Mouse (Mus musculus) testis, postnatal 10 days (tissue): ENCODE data around the gene Zic1.

Experiments
- DNase-seq: peaks from one replicate; pipeline ENCODE4 v3.0.0; 2021; ENCODE audit warnings: low spot score

The Zic1 gene

DNA sequence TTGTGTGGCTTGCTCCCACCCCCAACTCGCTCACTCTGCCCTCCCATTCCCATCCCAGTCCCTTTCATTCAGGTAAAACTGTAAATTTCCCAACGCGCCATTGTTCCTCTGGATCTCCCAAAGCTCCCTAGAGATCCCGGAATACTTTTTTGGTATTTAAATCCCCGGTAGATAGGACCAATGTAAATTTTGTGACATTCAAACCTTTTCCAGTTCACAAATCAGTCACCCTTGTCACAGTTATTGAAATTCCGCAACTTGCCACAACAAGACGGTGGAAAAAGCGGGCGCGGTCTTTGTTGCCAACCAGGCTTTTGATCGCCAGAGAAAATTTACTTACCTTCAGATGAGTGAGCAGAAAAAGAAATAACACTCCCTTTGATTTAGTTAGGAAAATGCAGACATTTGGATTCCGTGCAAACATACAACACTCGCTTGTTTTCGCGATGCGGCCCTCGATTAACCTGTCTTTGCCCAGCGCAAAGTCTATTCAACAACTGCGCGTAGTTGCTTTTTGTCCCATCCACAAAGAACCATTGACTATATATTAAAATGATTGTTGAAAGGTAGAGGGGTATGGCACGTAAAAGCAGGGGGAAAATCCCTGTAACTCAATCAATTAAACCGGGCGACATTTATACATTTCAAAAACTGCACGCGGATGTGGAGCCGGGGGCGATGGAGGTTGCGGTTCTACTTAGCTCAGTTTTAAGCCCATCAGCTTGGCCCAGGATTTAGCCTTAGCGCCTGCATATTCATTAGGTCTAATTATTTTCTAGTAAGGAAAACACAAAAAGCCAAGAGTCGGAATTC, 1.6 kb upstream of the Zic1 start:
- DNase-seq = no peak

DNA sequence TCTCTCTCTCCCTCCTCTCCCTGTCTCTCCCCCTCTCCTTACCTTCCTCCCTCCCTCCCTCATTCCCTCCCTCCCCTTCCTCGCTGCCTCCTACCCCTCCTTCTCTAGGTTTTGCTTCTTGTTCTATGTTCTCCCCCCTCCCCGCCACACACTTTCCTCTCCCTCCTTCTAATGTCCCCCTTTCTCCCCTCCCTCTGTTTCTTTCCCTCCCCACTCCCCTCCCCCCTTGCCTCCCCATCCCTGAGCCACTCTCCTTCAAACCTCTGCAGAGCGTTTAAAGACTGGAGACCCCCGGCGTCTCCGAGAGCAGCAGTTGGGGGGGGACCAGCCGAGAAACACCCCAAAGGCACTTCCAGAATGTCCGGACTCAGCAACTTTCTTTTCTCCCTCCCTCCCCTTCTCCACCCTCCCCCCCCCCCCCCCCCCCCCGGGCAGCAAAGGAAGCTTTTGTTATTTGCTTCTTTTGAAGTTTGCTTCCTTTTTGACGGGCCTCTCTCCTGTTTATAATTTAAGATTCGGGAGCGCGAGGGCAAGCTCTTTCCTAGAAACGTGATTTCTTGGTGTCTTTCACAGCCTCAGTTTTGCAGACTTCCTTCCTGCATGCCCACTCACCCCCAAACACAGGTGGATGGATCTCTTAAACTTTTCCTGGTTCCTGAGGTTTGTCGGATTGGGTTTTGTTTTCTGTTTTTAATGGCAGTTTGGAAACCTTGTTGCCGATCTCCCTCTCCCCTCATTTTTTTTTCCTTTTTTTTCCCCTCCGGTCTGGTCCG, 802 bp upstream of the Zic1 start:
- DNase-seq = no peak

DNA sequence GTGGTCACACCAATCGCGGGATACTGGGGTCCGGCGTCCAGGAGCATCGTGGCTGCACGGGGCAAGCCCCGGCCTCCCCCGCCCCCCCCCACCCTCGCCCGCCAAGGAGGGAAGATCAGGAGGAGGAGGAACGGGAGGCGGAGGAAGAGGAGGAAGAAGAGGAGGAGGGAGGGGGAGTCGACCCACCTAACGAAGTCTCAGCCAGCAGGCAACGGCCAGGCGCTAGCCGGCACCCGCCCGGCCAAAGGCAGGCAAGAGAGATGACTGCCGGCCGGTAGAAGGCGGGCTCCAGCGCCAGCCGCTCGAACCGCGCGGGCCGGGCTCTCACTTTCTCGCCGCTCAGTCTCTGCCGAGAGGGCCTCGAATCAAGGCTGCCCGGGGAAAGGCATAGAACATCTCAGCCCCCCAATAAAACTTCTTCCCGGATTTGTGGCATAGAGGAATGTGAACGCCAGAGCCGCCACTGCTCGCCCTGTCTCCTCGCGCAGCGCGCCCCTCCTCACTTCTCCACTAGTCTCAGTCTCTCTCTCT, 574 bp downstream of the Zic1 start:
- DNase-seq = no peak

DNA sequence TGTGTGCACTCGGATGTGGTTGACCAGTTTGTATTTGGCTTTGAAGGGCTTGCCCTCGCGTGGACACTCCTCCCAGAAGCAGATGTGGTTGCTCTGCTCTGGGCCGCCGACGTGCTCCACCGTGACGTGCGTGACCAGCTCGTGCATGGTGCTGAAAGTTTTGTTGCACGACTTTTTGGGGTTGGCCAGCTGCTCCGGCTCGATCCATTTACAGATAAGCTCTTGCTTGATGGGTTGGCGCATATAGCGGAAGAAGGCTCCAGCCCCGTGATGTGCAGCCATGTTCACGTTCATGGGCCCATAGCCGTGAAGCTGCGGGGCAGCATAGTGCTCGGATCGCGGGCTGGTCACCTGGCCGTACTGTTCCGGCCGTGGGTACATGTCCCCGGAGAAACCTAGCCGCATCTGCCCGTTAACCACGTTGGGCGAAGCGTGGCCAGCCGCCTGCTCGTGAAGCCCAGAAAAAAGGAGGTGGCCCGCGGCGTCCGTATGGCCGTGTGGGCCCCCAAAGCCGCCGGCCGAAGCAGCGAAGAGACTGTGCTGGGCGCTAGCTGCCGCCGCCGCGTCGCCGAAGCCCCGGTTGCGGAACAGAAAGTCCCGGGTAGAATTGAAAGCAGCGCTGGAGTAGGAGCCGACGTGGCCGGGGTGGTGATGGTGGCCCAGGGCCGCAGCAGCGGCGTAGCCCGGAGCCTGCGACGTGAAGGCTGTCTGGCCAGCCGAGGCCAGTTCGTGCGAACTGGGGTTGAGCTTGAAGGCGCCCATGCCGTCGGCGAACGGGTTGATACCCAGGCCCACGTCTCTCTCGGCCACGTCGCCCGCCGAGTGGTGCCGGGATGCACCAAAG, 1.3 kb downstream of the Zic1 start:
- DNase-seq = no peak

DNA sequence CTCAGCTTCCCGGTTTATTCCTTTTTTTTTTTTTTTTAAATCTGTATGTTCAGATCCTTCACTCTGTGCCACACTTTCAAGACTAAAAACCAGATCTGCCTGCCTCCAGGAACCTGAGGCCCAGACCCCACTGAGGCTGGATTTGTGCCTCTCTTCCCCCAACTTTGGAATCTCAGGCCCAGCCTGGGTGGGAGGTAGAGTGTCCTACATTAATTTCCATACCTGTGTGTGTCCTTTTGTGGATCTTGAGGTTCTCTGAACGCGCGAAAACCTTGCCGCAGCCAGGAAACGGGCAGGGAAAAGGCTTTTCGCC, 1.8 kb downstream of the Zic1 start:
- no peak for DNase-seq

DNA sequence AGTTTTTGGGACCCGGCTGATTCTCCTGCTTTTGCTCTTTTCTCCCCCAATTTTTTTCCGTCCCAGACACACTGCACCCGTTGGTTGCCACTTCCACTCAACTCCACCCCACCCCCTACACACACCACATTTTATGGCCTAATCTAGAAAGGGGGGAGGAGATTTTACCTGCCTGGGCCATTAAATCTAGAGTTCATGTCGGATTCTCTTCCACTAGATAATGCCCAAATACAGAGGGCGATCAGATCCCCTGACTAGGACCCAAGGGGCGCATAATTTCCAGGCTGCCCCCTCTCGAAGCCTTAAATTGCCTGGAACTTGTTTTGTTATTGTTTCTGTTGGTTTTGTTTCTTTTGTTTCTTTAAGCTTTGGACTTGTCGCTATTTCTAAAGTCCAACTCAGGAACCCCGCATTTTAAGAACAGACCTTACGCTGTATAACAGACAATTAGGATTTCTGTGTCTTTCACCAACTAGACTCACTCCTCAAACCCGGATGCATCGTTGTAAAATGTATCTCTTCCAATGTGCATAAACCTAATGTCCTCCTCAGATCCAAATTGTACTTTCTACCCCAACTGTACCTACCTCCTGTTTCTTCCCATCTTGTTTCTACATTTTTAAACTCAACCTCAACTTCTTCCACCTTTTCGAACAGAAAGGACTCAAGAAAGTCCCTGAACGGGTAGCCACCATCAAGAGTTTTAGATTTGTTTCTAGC, 2.4 kb downstream of the Zic1 start:
- no peak for DNase-seq

DNA sequence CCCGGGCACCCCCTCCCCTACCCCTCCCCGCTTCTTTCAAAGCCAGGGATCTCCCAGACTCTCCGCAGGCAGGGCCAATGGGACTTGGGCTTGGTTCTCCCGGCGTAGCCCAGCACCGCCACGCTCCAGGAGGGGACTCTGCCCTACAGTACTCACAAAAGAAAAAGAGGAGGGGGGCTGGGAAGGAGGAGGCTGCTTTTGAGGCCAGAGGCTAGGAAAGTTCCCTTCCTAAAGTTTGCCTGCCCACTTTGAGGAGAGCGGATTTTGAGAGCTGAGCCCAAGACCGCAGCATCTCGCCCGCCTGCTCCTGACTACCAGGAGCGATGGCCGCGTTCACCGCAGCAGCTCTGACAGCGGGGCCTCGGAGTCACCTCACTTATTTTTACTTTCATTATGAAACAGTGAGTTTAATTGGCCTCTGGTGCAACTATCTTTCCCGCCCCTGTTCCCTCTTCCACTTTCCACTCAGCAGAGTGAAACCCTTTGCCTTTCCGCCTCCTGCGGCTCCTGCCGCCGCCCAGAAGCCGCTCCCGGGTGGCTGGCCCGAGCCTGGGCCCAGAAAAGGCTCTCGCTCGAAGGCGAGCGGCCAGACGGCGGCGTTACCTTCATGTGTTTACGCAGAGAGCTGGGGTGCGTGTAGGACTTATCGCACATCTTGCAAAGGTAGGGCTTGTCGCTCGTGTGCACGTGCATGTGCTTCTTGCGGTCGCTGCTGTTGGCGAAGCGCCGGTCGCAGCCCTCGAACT, 3.6 kb downstream of the Zic1 start, which contains the start of gene Zic4:
TSS of gene Zic4 (plus strand) at position 558 of the 746 bp plus-strand sequence.
- no peak for DNase-seq

DNA sequence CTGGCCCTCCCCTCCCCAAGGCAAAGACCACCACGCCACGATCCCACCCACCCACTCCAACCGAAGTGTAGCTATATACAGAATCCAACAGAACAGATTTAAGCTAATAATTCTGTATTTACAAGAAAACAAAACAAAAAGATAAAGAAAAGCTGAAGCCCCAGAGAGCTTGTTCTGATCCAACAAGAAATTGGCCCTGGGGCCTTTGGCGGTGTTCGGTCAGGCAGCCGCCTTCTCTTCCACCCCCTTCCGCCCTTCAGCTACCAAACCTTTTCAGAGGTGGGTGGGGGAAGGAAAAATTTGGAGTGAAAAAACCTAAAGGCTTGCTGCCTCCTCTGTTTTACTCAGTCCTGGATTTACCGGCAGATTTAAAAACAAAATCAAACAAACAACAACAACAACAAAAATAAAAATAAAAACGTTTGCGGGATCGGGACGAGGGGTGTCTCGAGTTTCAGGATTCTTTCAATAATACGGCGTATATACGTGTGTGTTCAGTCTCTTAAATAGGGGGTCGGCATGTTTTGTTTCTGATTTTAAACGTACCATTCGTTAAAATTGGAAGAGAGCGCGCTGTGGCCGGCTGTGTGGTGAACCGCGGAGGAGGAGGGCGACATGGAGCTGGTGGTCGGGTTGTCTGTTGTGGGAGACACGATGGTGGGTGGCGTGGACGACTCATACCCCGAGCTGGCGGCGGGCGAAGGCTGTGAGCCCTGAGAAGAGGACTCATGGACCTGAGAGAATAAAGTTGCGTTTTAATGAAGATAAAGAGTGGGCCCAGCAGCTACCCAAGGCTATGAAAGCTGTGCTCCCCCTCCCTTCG, 4.4 kb downstream of the Zic1 start:
- no peak for DNase-seq

DNA sequence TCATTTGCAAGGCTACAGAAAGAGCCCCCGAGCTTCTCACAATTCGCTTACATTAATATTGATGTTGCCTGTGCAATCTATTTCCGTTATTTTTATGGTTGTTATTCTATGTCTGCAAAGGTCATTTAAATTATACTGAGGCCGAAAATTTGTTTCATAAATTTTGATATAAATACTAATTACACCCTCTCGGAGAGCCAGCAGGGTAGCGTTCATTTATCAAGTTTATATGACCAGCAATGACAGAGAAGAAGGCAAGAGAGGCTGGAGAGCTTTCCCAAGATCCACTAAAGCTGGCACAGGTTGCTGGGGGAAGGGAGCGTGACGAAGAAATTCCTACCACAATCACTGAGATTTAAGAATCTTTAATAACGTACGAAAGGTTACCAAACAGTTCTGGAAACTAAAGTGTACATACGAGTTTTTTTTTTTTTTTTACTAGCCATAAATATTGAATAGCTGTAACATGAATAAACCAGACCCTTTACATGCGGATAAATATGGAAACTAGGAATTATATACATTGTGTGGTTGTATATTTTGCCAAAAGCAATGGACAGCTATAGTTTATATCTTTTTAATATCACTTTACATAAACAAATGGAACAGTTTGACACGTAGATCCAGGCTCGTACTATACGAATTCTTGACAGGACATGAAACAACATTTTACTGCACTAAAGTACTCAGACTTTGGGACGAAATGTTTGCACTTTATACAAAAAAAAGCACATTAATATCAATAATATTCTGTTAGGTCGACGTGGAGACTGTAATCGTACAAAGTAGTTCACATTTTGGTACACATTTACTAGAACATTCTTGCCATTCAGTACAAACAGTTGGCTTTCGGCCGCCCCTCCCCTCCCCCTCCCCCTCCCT, 5.2 kb downstream of the Zic1 start:
- DNase-seq = no peak

DNA sequence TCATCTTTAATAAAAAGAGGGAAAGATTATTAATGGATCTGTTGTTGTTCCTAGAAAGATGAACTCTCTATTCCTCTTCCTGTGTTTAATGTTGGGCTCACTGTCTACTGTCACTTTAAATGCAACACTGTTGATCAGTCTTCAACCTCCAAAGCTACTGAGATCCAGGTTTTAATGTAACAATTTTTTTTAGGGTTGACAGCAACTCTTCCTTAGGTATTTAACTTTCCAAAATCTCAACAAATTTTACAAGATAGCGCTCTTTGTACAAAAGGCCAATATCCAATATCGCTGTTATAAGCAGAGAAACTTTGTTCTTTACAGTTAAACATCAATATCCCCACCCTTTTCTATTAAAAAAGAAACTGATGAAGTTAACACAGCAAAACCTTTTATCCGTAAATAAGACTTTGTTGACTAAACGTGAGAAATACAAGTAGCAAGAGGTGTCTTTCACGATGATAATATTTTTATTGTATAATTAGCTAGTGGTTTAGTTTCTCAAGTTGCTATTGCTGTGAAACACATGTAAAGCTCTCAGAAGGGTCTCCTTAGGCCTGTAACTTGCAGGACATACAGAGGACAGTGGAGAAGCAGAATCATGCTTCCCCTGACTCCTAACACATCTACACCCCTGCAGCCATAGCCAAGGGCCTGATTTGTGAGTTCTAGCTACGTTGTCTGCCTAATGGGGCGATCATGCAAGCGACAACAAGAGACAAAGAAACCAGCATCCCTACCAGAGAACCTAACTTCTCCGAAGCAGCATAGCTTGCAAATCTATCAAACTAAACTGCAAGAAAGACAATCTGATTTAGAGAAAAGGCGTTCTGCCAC, 6.5 kb downstream of the Zic1 start:
- no peak for DNase-seq

DNA sequence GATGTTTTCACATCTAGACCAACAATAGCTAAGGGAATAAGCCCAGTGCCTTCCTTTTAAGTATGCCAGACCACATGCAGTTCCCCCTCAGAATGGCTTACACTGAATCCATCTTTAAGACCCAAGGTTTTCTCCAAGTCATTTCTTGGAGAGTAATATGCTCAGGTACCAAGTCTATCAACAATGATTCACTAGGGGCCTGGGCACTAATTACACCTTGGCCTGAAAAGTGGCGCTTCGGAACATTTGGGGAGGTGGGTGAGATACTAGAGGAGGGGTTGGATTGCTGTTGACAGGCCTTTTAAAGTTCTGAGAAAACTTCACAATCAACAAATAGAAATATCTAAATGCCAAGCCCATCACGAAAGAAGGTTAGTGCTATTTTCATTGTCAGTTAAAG, 8.3 kb downstream of the Zic1 start:
- DNase-seq = no peak

DNA sequence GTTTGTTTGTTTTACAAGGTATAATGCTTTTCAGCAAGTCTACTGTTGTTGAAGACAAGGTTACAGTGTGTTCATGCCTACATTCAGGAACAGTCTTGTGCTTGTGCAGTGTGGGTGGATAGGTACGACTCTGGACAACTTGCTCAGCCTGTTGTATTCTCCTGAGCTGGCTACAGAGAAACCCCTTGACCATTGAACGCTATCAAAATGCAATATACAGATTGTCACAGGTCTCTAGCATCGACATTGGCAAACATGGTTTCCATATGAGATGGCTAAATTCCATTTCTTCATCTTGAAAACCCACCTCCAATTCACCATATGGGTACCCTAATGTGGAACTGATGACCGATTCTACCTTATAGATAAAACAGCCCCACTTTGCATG, 9.3 kb downstream of the Zic1 start:
- no peak for DNase-seq

DNA sequence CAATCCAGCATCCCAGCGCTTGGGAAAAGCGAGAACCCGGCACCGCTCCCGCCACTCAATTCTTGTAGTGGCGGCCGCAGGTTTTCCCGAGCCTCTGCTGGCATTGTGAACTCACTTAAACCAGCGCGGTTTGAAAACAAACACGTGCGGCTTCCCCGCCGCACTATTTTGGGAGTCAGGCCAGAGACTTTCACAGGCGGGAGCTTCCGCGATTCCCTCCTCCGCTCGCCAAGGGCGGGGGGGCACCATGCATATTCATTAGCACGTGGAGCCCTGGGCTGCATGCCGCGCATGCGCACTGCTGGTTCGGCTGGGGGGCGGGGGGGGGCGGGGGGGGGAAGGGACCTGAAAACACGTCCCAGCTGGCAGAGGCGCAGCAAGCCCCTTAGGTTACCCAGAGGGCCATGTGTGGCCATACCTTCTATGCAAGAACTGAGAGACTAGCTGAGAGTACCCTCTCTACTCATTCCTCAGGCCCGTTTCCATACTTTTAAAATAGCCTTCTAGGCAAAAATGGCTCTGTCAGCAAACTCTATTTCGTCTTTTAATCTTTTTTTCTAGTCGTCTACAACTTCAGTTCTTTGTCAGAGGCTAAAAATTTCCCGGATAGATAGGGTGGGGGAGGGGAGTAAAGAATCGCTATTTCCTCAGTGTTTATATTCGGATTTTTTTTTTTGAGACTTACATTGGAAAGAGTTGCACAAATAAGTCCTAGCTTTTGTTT, 9.8 kb downstream of the Zic1 start:
- DNase-seq = no peak

DNA sequence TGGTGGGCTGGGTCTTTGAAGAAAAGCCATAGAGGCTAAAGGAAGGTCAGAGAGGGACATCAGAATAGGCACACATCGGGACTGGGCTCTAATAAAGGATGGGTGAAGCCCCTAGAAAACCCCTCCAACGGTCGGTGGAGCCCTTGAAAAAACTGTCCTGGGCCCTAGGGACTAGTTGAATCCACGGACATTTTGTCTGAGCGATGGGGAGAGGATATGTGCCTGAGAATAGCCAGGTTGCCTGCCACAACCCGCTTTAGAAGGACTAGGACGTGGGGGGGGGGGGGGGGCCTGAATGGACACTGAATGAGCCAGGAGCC, 10.4 kb downstream of the Zic1 start:
- no peak for DNase-seq

DNA sequence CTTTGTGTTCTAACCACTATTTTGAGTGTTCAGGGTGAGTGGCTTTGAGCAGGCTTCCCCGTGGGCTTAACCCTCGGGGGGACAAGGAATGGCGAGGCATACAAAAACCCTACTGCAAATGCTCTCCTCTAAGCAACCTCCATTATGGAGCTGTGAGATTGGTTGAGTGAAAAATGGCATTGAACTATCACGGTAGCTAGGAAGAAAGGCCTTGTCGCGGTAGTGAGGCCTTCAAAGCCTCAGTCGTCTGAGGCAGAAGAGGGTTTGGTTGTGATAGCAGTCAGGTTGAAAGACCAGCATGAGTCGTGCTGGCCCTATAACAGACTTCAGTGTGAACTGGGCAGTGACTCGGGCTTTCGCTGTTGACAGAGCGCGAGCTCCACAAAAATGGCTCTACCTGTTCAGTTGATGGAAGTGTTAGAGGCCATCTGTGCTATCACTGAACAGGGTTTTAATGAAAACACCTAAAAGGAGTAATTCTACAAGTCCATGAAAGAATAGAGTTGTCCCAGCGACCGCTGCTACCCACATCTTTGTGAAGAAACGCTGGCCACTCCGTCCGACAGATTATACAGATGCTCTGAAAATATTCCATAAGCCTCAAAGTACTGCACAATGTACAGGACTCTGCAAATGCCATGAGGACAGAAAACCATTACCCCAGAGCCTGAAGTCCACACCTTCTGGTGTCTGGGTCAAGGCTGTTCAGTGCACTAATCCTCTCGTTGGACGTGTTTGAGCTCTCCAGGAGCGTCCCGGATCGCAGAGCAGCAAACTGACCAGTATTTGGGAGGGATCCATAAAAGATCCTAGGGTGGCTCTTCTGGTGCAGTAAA, 11.0 kb downstream of the Zic1 start:
- DNase-seq = no peak

DNA sequence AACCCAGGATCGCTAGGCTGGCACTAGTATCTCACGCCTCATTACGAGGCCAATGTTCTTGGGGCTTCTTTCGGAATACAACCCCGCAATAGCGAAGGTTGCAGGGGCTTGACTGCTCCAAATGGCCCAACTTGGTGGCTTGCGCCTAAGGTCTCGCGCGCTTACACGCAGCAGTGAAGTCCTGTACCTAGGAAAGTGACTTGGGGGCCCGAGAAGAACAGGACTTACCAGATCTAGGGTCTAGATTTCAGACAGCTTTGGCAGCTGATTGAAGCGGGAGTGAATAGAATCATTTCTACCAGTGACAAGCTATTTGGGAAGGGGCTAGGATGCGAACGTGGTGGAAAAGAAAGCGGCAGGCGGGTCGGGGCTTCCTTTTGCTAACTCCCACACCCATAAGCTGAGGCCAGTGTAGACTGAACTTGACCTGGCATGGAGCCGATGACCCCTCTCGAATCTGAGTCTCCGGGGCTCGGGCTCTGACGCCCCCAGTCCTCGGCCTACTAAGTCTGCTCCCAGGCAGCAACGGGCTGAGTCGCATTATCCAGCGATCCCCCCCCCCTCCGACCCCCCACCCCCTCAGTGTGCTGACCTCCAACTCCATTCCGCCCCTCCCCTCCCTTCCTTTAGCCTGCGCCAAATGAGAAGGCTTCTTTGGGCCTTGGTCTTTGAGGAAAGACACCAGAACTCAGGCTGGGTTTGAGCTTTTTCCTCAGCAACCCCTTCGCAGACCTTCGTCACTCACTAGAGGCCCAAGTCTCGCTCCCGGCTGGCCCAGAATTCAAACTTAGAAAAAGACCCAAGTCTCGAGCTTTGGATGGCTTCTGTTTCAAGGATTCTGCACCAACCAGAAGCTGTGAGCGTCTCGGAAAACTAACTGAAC, 11.8 kb downstream of the Zic1 start:
- no peak for DNase-seq
